Mouse (Mus musculus): Measurements from ENCODE around the gene Olfml2a.

DNA sequence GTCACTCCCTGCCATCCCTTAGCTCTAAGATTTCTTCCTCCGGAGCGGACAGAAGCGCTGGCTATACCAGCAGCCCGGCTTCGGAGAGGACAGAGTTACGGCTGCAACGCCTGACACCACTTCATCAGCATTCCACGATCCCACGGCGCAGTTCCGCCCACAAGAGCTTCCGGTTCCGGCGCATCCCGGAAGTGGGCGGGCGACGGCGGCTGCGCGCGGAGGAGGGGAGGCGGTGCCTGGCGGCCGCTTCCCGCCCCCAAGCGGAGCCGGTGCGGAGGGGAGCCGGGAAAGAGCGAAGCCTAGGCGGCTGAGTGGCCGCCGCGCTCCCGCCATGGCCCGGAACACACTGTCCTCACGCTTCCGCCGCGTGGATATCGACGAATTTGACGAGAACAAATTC lies 76.1 kb downstream of the Olfml2a start:
- no peak for TF ChIP-seq CTCF (conservative IDR thresholded peaks at IDR 0.05; ENCODE audit: low read length)
- TF ChIP-seq NANOG (IDR thresholded peaks at IDR 0.05; ENCODE audit: borderline replicate concordance, low read length), result no peak
- no peak for TF ChIP-seq POU5F1 (IDR thresholded peaks at IDR 0.05; ENCODE audit: borderline replicate concordance, low read length)
